Mouse (Mus musculus) intestine, embryonic 15.5 days (tissue): ENCODE data around the gene Phf5a. TPM values are rescaled to one million over a fixed set of nuclear protein-coding genes. Genes with fewer than 3 reads are reported as not detected.
A peak's percentile ranks its signal among the peaks of the same experiment; 100 is the strongest.

Source experiments
- ATAC-seq: fragments of 200-750 bp; cut with Nextera tagmentation; 2 replicates; pipeline ENCODE4 v1.8.0; 2017; ENCODE audit warnings: moderate TSS enrichment, moderate library complexity
- H3K27ac ChIP-seq: fragments of 300-500 bp; sonication (generic); 2 replicates; pipeline ENCODE4 v1.5.1; 2015; ENCODE audit warnings: mild to moderate bottlenecking, inconsistent platforms
- H3K27me3 ChIP-seq: fragments of 300-500 bp; sonication (generic); replicated peaks from 2 replicates; pipeline ENCODE4 v1.6.1; 2015; ENCODE audit warnings: inconsistent platforms
- H3K36me3 ChIP-seq: fragments of 300-500 bp; sonication (generic); 2 replicates; pipeline ENCODE4 v1.6.1; 2015; ENCODE audit warnings: inconsistent platforms
- H3K4me1 ChIP-seq: fragments of 300-500 bp; sonication (generic); replicated peaks from 2 replicates; pipeline ENCODE4 v1.6.1; 2015; ENCODE audit warnings: inconsistent platforms
- H3K4me2 ChIP-seq: fragments of 300-500 bp; sonication (generic); replicated peaks from 2 replicates; pipeline ENCODE4 v1.6.1; 2015; ENCODE audit warnings: mild to moderate bottlenecking, inconsistent platforms
- H3K4me3 ChIP-seq: fragments of 300-500 bp; sonication (generic); replicated peaks from 2 replicates; pipeline ENCODE4 v1.5.1; 2015; ENCODE audit warnings: inconsistent platforms
- H3K9ac ChIP-seq: fragments of 300-500 bp; sonication (generic); 2 replicates; pipeline ENCODE4 v1.6.1; 2015; ENCODE audit warnings: inconsistent platforms
- H3K9me3 ChIP-seq: fragments of 300-500 bp; sonication (generic); 2 replicates; pipeline ENCODE4 v1.6.1; 2016; ENCODE audit warnings: inconsistent platforms
- WGBS: fragments of 180-500 bp; shearing (Covaris S2); methylation state at CpG from one replicate; pipeline ENCODE4 v1.1.7; 2015; 5-methylcytosine and 5-hydroxymethylcytosine counted together
- polyA plus RNA-seq: library from polyadenylated mRNA; unstranded; fragments of >200 nt; fragmentation: Nextera tagmentation; extraction: Ambion mirVana; gene quantifications from 2 replicates; pipeline ENCODE4 v1.2.1, GENCODE M21; 2015

The Phf5a gene
- polyA plus RNA-seq, 1 experiment from 2014 or later, result 120 TPM

GRCm38 (mm10) chr15:81842275-81842674, 29.4 kb downstream of the Phf5a start:
- Histone ChIP-seq H3K4me1 (peaks cover 6% of the 10 kb centered on the region), H3K4me3 (no peak overlapping the region), H3K4me2 (no peak overlapping the region), H3K36me3 (no peaks in the 10 kb centered on the region), H3K27ac (no peak overlapping the region), H3K9ac (no peak overlapping the region), H3K9me3 (no peaks in the 10 kb centered on the region), H3K27me3 (no peaks in the 10 kb centered on the region)
- ATAC-seq, result no peak
- 85% methylated on average over 7 of the region's 7 CpGs for WGBS

GRCm38 (mm10) chr15:81840306-81840705, 31.4 kb downstream of the Phf5a start:
- no peak for ATAC-seq
- WGBS, result 89% methylated on average over 7 of the region's 7 CpGs
- no peaks in the 10 kb centered on the region for H3K27me3 ChIP-seq
- H3K4me2 ChIP-seq, result no peak overlapping the region
- H3K36me3 ChIP-seq, result no peaks in the 10 kb centered on the region
- H3K4me3 ChIP-seq, result no peak overlapping the region
- H3K4me1 ChIP-seq, result peaks cover 20% of the 10 kb centered on the region
- H3K9me3 ChIP-seq, result no peaks in the 10 kb centered on the region
- no peak overlapping the region for H3K27ac ChIP-seq
- H3K9ac ChIP-seq, result no peak overlapping the region

- peak; percentile 39 for ATAC-seq
Measured at GRCm38 (mm10) chr15:81839634-81840033, 32.1 kb downstream of the Phf5a start.

GRCm38 (mm10) chr15:81838554-81839235, 33.0 kb downstream of the Phf5a start:
- no peak overlapping the region for H3K9ac ChIP-seq
- H3K4me1 ChIP-seq, result peaks cover 20% of the 10 kb centered on the region
- WGBS, result 72% methylated on average over 14 of the region's 14 CpGs
- no peak for ATAC-seq
- H3K27me3 ChIP-seq, result no peaks in the 10 kb centered on the region
- H3K4me2 ChIP-seq, result no peak overlapping the region
- H3K36me3 ChIP-seq, result no peaks in the 10 kb centered on the region
- H3K27ac ChIP-seq, result no peak overlapping the region
- H3K4me3 ChIP-seq, result no peak overlapping the region
- no peaks in the 10 kb centered on the region for H3K9me3 ChIP-seq

More at GRCm38 (mm10) chr15:81839634-81840033, 32.1 kb downstream of the Phf5a start:
- Histone ChIP-seq H3K4me2 (no peak overlapping the region), H3K4me3 (no peak overlapping the region), H3K4me1 (peaks cover 20% of the 10 kb centered on the region), H3K27ac (0 out of 2 replicates have a peak overlapping the region, but pooled peaks have one; percentile 22), H3K9ac (no peak overlapping the region), H3K36me3 (no peaks in the 10 kb centered on the region), H3K9me3 (no peaks in the 10 kb centered on the region), H3K27me3 (no peaks in the 10 kb centered on the region)
- 67% methylated on average over 5 of the region's 5 CpGs for WGBS

- H3K4me2 ChIP-seq, result peak overlapping the region; percentile 76
- H3K36me3 ChIP-seq, result no peaks in the 10 kb centered on the region
- WGBS, result 60% methylated on average over 7 of the region's 7 CpGs
- H3K4me1 ChIP-seq, result peaks cover 20% of the 10 kb centered on the region
- no peaks in the 10 kb centered on the region for H3K9me3 ChIP-seq
- H3K9ac ChIP-seq, result no peak overlapping the region
- no peak for ATAC-seq
- no peak overlapping the region for H3K4me3 ChIP-seq
- H3K27me3 ChIP-seq, result no peaks in the 10 kb centered on the region
- H3K27ac ChIP-seq, result peak overlapping the region; percentile 60; the same call in 1 of the 2 replicates
Measured at GRCm38 (mm10) chr15:81836966-81837920, 34.5 kb downstream of the Phf5a start.

- ATAC-seq, result peak; percentile 85
- no peaks in the 10 kb centered on the region for H3K9me3 ChIP-seq
- no peaks in the 10 kb centered on the region for H3K36me3 ChIP-seq
- no peaks in the 10 kb centered on the region for H3K27me3 ChIP-seq
- peak overlapping the region; percentile 37 for H3K4me3 ChIP-seq
- peak overlapping the region; percentile 39 for H3K9ac ChIP-seq
- peak overlapping the region; percentile 60 for H3K27ac ChIP-seq
- peaks cover 23% of the 10 kb centered on the region for H3K4me1 ChIP-seq
- 4% methylated on average over 33 of the region's 33 CpGs for WGBS
- peak overlapping the region; percentile 76 for H3K4me2 ChIP-seq
Measured at GRCm38 (mm10) chr15:81836124-81836821, 35.4 kb downstream of the Phf5a start.

- Histone ChIP-seq H3K27me3 (no peaks in the 10 kb centered on the region), H3K27ac (no peak overlapping the region), H3K9ac (0 out of 2 replicates have a peak overlapping the region, but pooled peaks have one; percentile 39), H3K4me3 (no peak overlapping the region), H3K36me3 (no peaks in the 10 kb centered on the region), H3K4me2 (peak overlapping the region; percentile 76), H3K9me3 (no peaks in the 10 kb centered on the region), H3K4me1 (peaks cover 26% of the 10 kb centered on the region)
- WGBS, result 59% methylated on average over 10 of the region's 10 CpGs
- ATAC-seq, result no peak
Measured at GRCm38 (mm10) chr15:81835007-81835880, 36.5 kb downstream of the Phf5a start.

- no peaks in the 10 kb centered on the region for H3K9me3 ChIP-seq
- no peak overlapping the region for H3K9ac ChIP-seq
- WGBS, result 51% methylated on average over 3 of the region's 3 CpGs
- H3K4me1 ChIP-seq, result peaks cover 20% of the 10 kb centered on the region
- no peak overlapping the region for H3K4me2 ChIP-seq
- H3K4me3 ChIP-seq, result no peak overlapping the region
- no peaks in the 10 kb centered on the region for H3K36me3 ChIP-seq
- no peak for ATAC-seq
- H3K27me3 ChIP-seq, result no peaks in the 10 kb centered on the region
- H3K27ac ChIP-seq, result no peak overlapping the region
Measured at GRCm38 (mm10) chr15:81834171-81834841, 37.4 kb downstream of the Phf5a start.

- no peaks in the 10 kb centered on the region for H3K27me3 ChIP-seq
- no peak overlapping the region for H3K4me2 ChIP-seq
- no peak overlapping the region for H3K4me3 ChIP-seq
- H3K4me1 ChIP-seq, result peaks cover 20% of the 10 kb centered on the region
- H3K9me3 ChIP-seq, result no peaks in the 10 kb centered on the region
- no peaks in the 10 kb centered on the region for H3K36me3 ChIP-seq
- H3K27ac ChIP-seq, result no peak overlapping the region
- WGBS, result 65% methylated on average over 4 of the region's 4 CpGs
- no peak for ATAC-seq
- H3K9ac ChIP-seq, result no peak overlapping the region
Measured at GRCm38 (mm10) chr15:81833481-81833880, 38.2 kb downstream of the Phf5a start.

GRCm38 (mm10) chr15:81832219-81832618, 39.5 kb downstream of the Phf5a start:
- Histone ChIP-seq H3K9ac (no peak overlapping the region), H3K4me1 (peaks cover 20% of the 10 kb centered on the region), H3K4me2 (no peak overlapping the region), H3K27ac (no peak overlapping the region), H3K36me3 (no peaks in the 10 kb centered on the region), H3K27me3 (no peaks in the 10 kb centered on the region), H3K4me3 (no peak overlapping the region), H3K9me3 (no peaks in the 10 kb centered on the region)
- ATAC-seq, result no peak
- WGBS, result 62% methylated on average over 3 of the region's 3 CpGs
